Mouse (Mus musculus): ENCODE data around the gene Zfp248.

Gene Zfp248

GRCm38 (mm10) chr6:118455042-118455631 lies at the start of gene Zfp248:
Gene Zfp248, minus strand, starts transcription at chr6:118455528.
- DNase-seq (ENCODE audit: low spot score in 2 of 2), result peak; percentile 90 to 92

- no peak for DNase-seq (ENCODE audit: low spot score in 2 of 2)
Measured at GRCm38 (mm10) chr6:118499010-118499409, 43.7 kb upstream of the Zfp248 start.

DNA sequence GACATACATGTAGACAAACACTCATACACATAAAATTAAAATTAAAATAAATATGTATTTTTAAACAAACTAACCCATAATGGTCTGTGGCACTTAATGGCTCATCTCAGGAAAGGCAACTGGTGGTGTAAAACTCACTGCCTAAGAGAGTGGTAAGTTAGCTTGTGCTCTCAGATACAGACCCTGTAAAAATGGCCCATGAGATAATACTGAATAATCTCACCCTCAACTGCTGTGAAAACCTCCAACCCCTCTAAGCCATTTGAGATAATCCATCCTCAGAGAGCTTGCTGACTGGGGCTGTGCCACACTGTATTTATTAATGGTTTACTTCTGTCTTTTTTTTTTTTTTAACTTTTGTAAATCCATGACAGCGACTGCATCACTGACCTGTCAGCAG lies 26.8 kb upstream of the Zfp248 start:
- no peak for DNase-seq (ENCODE audit: low spot score in 2 of 2)

DNA sequence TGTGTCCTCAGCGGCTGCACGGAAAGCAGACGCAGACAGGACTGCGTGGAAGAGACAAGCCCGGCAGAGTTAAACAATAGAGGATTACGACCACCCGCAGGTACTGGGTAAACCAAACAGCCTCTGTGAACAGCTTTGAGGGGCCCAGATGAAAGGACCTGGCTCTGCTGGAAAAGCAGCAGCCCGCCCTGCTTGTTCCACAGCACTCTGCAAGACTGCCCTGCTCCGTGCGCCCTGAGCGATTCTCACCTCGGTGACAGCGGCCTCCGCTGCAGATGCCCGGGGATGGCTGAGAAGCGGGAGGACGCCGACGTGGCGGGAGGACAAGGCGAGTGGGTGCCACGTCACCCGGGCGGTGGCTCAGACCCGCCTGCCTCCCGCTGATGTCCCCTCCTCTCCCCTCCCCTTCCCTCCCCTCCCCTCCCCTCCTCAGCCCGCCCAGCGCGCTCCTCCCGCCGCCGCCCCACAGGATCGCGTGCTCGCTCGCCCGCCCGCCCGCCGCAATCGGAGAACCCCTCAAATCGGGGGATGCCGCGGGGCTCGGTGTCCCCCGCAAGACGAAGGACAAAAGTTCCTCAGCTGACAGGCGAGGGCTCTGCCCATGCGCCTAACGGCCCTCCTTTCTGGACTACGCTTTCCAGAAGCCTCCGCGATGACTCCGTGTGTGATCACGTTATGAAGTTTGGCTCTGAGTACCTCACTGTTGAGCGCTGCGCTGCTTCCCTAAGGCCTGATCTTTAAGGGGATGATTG lies 23.8 kb upstream of the Zfp248 start, which contains the start of gene Zfp9:
Gene Zfp9, minus strand, starts transcription at position 364 of the 752 bp plus-strand sequence.
- DNase-seq (ENCODE audit: low spot score in 2 of 2), result peak; percentile 75 to 83

GRCm38 (mm10) chr6:118477875-118478785 lies 22.8 kb upstream of the Zfp248 start:
- no peak for DNase-seq (ENCODE audit: low spot score in 2 of 2)

DNA sequence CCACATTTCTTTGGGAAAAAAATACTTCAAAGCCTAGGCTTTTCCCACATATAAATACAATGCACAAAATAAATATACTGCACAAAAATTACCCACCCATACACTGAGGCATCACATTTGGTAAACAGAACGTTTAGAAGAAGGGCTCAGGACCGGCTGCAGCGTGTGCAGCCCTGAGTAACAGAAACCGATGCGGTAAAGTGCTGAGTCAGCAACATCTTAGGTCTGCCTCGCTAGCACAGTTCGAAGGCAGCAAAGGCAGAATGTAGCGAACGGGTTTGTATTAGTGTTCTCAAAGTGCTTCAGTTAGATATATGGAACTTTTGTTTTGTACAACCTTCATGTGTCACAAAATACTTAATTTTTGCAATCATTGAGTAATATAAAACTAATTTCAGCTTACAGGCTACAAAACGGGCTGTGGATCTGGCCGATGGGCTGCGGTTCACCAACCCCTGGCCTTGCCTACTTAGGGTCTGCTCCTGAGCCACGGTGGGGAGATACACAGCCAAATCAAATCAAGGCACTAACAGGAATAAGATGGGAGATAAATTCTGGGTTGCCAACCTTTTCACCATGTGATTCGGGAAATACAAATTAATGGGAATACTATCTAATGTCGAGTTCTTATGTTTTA lies 6.9 kb upstream of the Zfp248 start:
- no peak for DNase-seq (ENCODE audit: low spot score in 2 of 2)

DNA sequence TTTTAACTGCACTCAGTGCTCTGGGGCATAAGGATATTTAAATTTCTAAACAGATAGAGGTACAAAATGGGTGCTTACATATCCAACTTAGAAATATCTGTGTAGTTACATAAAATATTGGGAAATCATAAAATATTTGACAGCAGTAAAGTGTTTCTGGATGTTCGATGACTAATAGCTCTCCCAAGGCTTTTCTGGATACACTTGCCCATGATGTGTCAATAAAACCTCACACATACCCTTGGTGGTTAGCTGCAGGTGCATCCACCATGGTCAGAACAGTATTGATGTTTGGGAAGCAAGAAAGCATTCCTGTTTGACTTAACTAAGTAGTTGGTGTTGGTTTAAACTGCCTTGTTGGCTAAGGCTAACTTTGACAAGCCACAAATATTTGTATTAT lies 2.4 kb upstream of the Zfp248 start:
- DNase-seq (ENCODE audit: low spot score in 2 of 2), result no peak

DNA sequence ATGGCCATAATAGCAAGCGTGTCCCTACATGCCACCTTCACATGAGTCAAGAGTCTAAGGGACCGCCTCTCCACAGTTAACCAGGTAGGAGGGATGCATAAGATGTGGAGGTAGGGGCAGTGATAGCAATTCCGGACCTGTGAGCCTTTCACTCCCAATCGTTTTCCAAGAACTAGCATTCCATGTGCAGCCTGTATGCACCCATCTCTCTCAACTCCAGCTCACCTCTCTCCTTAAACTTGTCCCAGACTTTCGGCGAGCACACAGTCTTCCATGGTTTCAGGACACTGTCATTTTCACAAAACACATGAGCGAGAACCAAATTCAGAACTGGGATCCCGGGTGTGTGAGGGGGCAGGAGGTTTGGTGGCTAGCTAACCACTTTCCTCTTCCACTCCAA lies 876 bp downstream of the Zfp248 start:
- no peak for DNase-seq (ENCODE audit: low spot score in 2 of 2)

DNA sequence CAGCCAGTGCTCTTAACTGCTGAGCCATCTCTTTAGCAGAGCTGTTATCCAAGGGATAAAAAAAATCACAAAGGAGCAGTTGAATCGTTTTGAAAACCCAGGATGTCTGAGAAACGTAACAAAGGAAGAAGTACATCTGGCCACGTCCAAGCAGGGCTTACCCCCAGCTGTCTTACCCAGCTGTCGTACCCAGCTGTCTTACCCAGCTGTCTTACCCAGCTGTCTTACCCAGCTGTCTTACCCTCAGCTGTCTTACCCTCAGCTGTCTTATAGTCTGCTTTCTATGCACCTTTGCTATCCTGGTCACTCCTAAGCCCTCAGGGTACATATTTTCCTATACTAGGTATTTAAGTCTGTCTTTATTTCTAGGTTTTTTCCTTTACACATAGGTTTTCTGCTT lies 23.8 kb downstream of the Zfp248 start:
- no peak for DNase-seq (ENCODE audit: low spot score in 2 of 2)

DNA sequence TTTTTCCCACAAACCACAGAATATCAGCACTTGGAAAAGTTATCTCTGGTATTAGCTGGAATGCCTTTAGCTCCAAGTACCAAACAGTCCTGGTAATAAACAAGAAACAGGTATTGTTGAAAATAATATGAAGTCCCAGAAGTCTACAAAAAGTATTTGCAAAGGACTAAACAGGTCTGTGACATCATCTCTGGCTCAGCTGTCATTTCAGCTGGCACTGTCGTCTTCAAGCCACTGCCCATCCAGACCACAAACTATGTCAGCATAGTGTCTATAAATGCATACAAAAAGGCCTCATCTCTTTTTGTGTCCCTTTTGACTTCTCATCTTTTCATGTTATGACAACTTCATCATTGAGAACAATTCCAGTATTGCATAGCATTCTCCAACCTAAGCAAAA lies 28.7 kb downstream of the Zfp248 start:
- DNase-seq (ENCODE audit: low spot score in 2 of 2), result no peak

DNA sequence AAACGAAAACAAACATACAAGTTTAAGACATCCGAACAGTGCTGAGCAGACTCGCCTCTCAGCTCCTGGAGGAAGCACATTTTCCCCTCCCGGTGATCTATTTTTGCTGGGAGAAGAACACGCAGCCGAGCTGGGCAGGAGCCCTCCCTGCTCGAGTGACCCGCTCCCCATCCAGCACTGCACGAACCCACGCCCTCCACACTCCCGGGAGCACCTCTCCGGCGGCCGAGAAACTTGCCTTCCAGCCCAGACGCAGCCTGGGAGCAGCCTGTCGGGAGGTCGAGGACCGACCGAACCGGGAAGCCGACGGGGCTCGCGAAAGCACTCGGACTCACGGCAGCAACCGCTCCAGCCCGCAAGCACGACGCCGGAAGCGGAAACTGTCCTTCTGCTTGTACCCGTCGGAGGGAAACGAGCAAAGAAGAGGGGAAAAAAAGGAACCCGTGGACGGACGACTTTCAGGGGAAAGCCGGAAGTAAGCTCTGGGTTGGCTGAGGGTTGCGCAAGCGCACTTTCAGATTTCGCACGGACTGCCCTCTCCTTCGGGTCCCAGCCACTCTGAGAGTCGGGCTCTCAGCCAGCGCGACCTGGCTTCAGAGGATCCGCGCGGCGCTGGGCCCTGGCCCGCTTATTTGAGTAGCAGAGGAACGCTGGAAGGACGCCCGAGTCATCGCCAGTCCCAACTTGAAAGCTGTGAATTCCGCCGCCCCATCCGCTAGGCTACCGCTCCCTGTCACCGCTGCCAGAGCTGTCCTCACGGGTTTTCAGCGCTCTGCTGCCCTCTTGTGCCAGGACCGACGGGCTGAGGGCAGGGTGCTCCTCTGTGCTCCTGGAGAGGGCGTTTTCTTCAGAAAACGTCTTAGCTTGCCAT lies 36.0 kb downstream of the Zfp248 start, which contains the start of gene Bms1:
Gene Bms1, minus strand, starts transcription at position 425 of the 871 bp plus-strand sequence.
- DNase-seq (ENCODE audit: low spot score in 2 of 2), result peak; percentile 87 to 95

- no peak for DNase-seq (ENCODE audit: low spot score in 2 of 2)
Measured at GRCm38 (mm10) chr6:118410428-118410827, 44.9 kb downstream of the Zfp248 start.

DNA sequence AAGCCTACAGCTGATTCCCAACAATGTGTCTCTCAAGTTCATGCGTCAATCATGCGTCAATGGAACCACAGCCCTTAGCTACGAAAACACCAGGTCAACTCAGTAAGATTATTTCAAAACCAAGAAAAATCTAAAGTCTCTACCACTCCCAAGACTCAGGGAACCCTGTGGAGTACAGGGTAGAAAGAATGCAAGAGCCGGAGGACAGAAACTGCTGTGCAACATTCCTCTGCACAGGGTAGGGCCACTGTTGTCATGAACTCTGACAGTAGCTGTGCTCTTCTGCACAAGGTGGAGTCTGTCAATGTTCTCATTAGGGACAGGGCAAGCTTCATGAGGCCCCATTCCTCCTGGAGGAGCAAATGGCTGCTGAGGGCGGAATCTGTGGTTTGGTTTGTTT lies 46.8 kb downstream of the Zfp248 start:
- DNase-seq (ENCODE audit: low spot score in 2 of 2), result no peak

GRCm38 (mm10) chr6:118406421-118406820 lies 48.9 kb downstream of the Zfp248 start:
- DNase-seq (ENCODE audit: low spot score in 2 of 2), result no peak

GRCm38 (mm10) chr6:118390746-118391145 lies 64.6 kb downstream of the Zfp248 start:
- DNase-seq (ENCODE audit: low spot score in 2 of 2), result no peak

DNA sequence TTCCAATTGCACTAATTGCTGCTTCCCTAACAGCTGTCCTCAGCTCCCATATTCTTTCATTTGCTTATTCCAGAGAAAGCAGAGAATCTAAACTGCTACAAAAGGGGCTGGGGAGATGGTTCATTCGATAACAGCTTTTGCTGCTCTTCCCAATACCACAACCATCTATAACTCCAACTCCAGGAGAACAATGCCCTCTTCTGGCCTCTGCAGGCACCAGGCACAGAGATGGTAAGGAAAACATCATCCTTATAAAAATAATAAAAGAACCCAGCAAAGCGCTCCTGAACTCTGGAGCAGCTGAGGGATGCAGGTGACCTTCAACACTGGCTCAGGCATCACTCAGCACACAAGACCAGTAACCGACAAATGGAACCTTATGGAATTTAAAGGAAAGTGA lies 69.4 kb downstream of the Zfp248 start:
- DNase-seq (ENCODE audit: low spot score in 2 of 2), result no peak

- DNase-seq (ENCODE audit: low spot score in 2 of 2), result no peak
Measured at GRCm38 (mm10) chr6:118381234-118381633, 74.1 kb downstream of the Zfp248 start.

DNA sequence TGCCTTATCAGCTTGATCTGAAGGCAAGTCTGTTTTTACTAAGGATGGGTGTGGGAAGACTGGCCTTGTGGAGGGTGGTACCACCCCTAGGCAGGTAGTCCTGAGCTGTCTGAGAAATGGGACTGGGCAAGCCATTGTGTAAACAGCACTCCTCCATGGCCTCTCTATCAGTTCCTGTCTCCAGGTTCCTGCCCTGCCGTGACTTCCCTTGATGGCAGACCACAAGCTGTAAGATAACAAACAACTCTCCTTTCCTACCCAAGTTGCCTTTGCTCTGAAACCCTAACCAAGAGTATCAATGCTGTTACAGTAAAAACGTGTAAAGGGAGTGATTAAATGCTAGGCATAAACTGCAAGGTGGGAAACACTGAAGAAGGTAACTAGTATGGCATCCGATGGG lies 74.7 kb downstream of the Zfp248 start:
- no peak for DNase-seq (ENCODE audit: low spot score in 2 of 2)

- peak; percentile 30 to 77 for DNase-seq (ENCODE audit: low spot score in 2 of 2)
Measured at GRCm38 (mm10) chr6:118379451-118380167, 75.7 kb downstream of the Zfp248 start.

- no peak for DNase-seq (ENCODE audit: low spot score in 2 of 2)
Measured at GRCm38 (mm10) chr6:118377611-118378010, 77.7 kb downstream of the Zfp248 start.
